Mouse (Mus musculus) right cerebral cortex, postnatal 14 days (tissue): ENCODE measurements around the gene Ppp1r10.
"Not testable (repeated sequence)": the region's sequence is repeated elsewhere in the genome, so short reads cannot be mapped to it uniquely, and the experiment has no call there.

Experiments used
- DNase-seq: peaks from one replicate; pipeline ENCODE4 v3.0.0; 2022

The Ppp1r10 gene

GRCm38 (mm10) chr17:35932608-35933007 is 16.4 kb downstream of the Ppp1r10 start:
- DNase-seq = no peak

- not testable (repeated sequence) for DNase-seq
These were observed 19.5 kb downstream of the Ppp1r10 start for GRCm38 (mm10) chr17:35935763-35936162.

- DNase-seq = no peak
These were observed 21.6 kb downstream of the Ppp1r10 start for GRCm38 (mm10) chr17:35937700-35938348.

GRCm38 (mm10) chr17:35939108-35939507 is 22.9 kb downstream of the Ppp1r10 start:
- no peak for DNase-seq

- no peak for DNase-seq
These were observed 23.7 kb downstream of the Ppp1r10 start for GRCm38 (mm10) chr17:35939941-35940340.

GRCm38 (mm10) chr17:35950946-35951345 is 34.7 kb downstream of the Ppp1r10 start:
- not testable (repeated sequence) for DNase-seq

- DNase-seq = not testable (repeated sequence)
These were observed 36.3 kb downstream of the Ppp1r10 start for GRCm38 (mm10) chr17:35952559-35952958.

GRCm38 (mm10) chr17:35954665-35955064 is 38.4 kb downstream of the Ppp1r10 start:
- no peak for DNase-seq

GRCm38 (mm10) chr17:35958533-35959223 is 42.4 kb downstream of the Ppp1r10 start:
- no peak for DNase-seq

- no peak for DNase-seq
These were observed 47.0 kb downstream of the Ppp1r10 start for GRCm38 (mm10) chr17:35963279-35963678.

GRCm38 (mm10) chr17:35967621-35968020 is 51.4 kb downstream of the Ppp1r10 start:
- no peak for DNase-seq

GRCm38 (mm10) chr17:35969418-35970389 is 53.5 kb downstream of the Ppp1r10 start, which contains the start of gene Abcf1:
Gene Abcf1 (minus strand): TSS chr17:35969761.
- DNase-seq = peak; percentile 98

- DNase-seq = no peak
These were observed 55.9 kb downstream of the Ppp1r10 start for GRCm38 (mm10) chr17:35972131-35972530.

- DNase-seq = peak; percentile 83
These were observed 62.7 kb downstream of the Ppp1r10 start for GRCm38 (mm10) chr17:35978811-35979400.

- DNase-seq = peak; percentile 93
These were observed 63.4 kb downstream of the Ppp1r10 start, which contains the start of the genes Gnl1 and Prr3 for GRCm38 (mm10) chr17:35979401-35980362. Gene Gnl1 (plus strand): TSS chr17:35979851. Gene Prr3 (minus strand): TSS chr17:35980236.

GRCm38 (mm10) chr17:35980363-35980754 is 64.1 kb downstream of the Ppp1r10 start:
- DNase-seq = peak; percentile 61

GRCm38 (mm10) chr17:35981776-35982175 is 65.5 kb downstream of the Ppp1r10 start:
- DNase-seq = no peak
